ENCODE assay signal across 8 mouse cellular contexts in genomic region chr7:18872816-18873215, GRCm38 (mm10). TPM values are rescaled to one million over a fixed set of nuclear protein-coding genes. Genes with fewer than 3 reads are reported as not detected.
DNase-seq lines count a peak whose midpoint lies in the region; ATAC-seq and TF ChIP-seq lines count a peak whose summit lies in the region.
"Had no signal": no experiment of that assay in that cellular context is flagged by ENCODE, and none has a peak within 500 bp of the region (broad histone marks: within the 10 kb centered on the region; RNA-seq: fewer than 3 reads in every experiment).

No protein-coding gene starts in this region.

- WGBS in liver, postnatal 0 days (ENCODE audit: insufficient replicate concordance) = 11% methylated on average over 7 of the region's 7 CpGs

- H3K27me3 ChIP-seq in testis, adult 2 months (ENCODE audit: control insufficient read depth, insufficient read depth, low read length) = no peaks in the 10 kb centered on the region
- peaks cover 7% of the 10 kb centered on the region for H3K27me3 ChIP-seq in liver, postnatal 0 days (ENCODE audit: insufficient read depth, low read length)

- TF ChIP-seq POLR2A in testis, adult 2 months (IDR thresholded peaks at IDR 0.05; ENCODE audit: control insufficient read depth, low read depth, low read length) = no peak

- H3K36me3 ChIP-seq in testis, adult 2 months (ENCODE audit: control insufficient read depth, insufficient read depth, low read length) = no peaks in the 10 kb centered on the region
- H3K36me3 ChIP-seq in liver, postnatal 0 days (replicated peaks; ENCODE audit: insufficient read depth, low read length) = no peaks in the 10 kb centered on the region

- 0 out of 2 replicates have a peak, but pooled peaks have one; percentile 30 for ATAC-seq in granulocyte monocyte progenitor cell, adult 5-6 weeks (replicated peaks; ENCODE audit: poor library complexity, severe bottlenecking)
- no peak for ATAC-seq in liver, postnatal 0 days

- no peak overlapping the region for H3K9ac ChIP-seq in liver, postnatal 0 days (replicated peaks)

- TF ChIP-seq EP300 in liver, postnatal 0 days (IDR thresholded peaks at IDR 0.05; ENCODE audit: low read depth) = no peak

- peak overlapping the region; percentile 67 for H3K4me2 ChIP-seq in liver, postnatal 0 days (ENCODE audit: low read depth, low read length)

- no peak for DNase-seq in testis, postnatal 10 days (ENCODE audit: low spot score)
- DNase-seq in liver, postnatal 0 days = no peak
- no peak for DNase-seq in thymus, postnatal 0 days (ENCODE audit: low spot score)
- DNase-seq in left cerebral cortex, adult 18-20 months (ENCODE audit: low spot score in 2 of 2) = no peak
- DNase-seq in thymus, postnatal 36 days = no peak

- H3K4me1 ChIP-seq in testis, adult 2 months (ENCODE audit: control insufficient read depth, insufficient read depth, low read length) = peaks cover 2% of the 10 kb centered on the region; the same call in 1 of the 2 replicates
- H3K4me1 ChIP-seq in liver, postnatal 0 days (ENCODE audit: insufficient read depth) = peaks cover 7% of the 10 kb centered on the region; the same call in 1 of the 2 replicates

- H3K4me3 ChIP-seq in testis, adult 2 months (ENCODE audit: control insufficient read depth, low read depth, low read length) = peak overlapping the region; percentile 13; the same call in 1 of the 2 replicates
- H3K4me3 ChIP-seq in liver, postnatal 0 days (ENCODE audit: low read depth, low read length) = peak overlapping the region; percentile 25

- no peak for TF ChIP-seq CTCF in testis, adult 2 months (IDR thresholded peaks at IDR 0.05; ENCODE audit: control insufficient read depth, insufficient read depth, insufficient replicate concordance, low read depth, low read length)
- no peak for TF ChIP-seq CTCF in liver, postnatal 0 days (IDR thresholded peaks at IDR 0.05; ENCODE audit: low read depth)

- no peak overlapping the region for H3K27ac ChIP-seq in testis, adult 2 months (ENCODE audit: control insufficient read depth, insufficient read depth, low read depth, low read length)
- H3K27ac ChIP-seq in liver, postnatal 0 days (ENCODE audit: low read depth) = no peak overlapping the region

- no peaks in the 10 kb centered on the region for H3K9me3 ChIP-seq in liver, postnatal 0 days (ENCODE audit: low read length)

RNA-seq across cellular contexts. Expression of gene Pglyrp1, which starts 1.7 kb away (rescaled TPM):
- 0.14 TPM in 1 of 2 replicates, not detected in the other for polyA plus RNA-seq in testis, adult 2 months (2012; rRNA removed)
- total RNA-seq in granulocyte monocyte progenitor cell, adult 5-6 weeks (2014; fragmentation: Nextera tagmentation) = 112 and 117 TPM in 2 replicates
- 17.6 and 21.2 TPM in 2 replicates for total RNA-seq in granulocyte monocyte progenitor cell, adult 5-6 weeks (2017)
- 118 and 119 TPM in 2 replicates for polyA plus RNA-seq in liver, postnatal 0 days (2015; fragmentation: Nextera tagmentation; extraction: Ambion mirVana)
- polyA plus RNA-seq in thymus, postnatal 0 days (2015; fragmentation: Nextera tagmentation; extraction: Ambion mirVana) = 15.6 and 20.7 TPM in 2 replicates
- 10 to 100 TPM in 1 of 2 experiments, 1 to 10 TPM in 1; 9.5 to 19.9 TPM for total RNA-seq in left cerebral cortex, adult 18-20 months (2021)

RNA-seq across cellular contexts. Expression of gene Mill2, which starts 33.0 kb away (rescaled TPM):
- polyA plus RNA-seq in testis, adult 2 months (2012; rRNA removed) = 0.63 and 0.94 TPM in 2 replicates
- total RNA-seq in granulocyte monocyte progenitor cell, adult 5-6 weeks (2014; fragmentation: Nextera tagmentation) = 0.34 TPM in 1 of 2 replicates, not detected in the other
- 0.04 TPM in 1 of 2 replicates, not detected in the other for total RNA-seq in granulocyte monocyte progenitor cell, adult 5-6 weeks (2017)
- polyA plus RNA-seq in liver, postnatal 0 days (2015; fragmentation: Nextera tagmentation; extraction: Ambion mirVana) = 0.17 and 0.36 TPM in 2 replicates
- 0.26 and 0.44 TPM in 2 replicates for polyA plus RNA-seq in thymus, postnatal 0 days (2015; fragmentation: Nextera tagmentation; extraction: Ambion mirVana)
- total RNA-seq in left cerebral cortex, adult 18-20 months (2021) = 1 to 10 TPM; 2.3 to 3.0 TPM

RNA-seq across cellular contexts. Expression of gene Ccdc61, which starts 37.4 kb away (rescaled TPM):
- polyA plus RNA-seq in testis, adult 2 months (2012; rRNA removed) = 23.8 and 26.8 TPM in 2 replicates
- total RNA-seq in granulocyte monocyte progenitor cell, adult 5-6 weeks (2014; fragmentation: Nextera tagmentation) = 34.6 and 45.4 TPM in 2 replicates
- total RNA-seq in granulocyte monocyte progenitor cell, adult 5-6 weeks (2017) = 11.4 and 12.1 TPM in 2 replicates
- polyA plus RNA-seq in liver, postnatal 0 days (2015; fragmentation: Nextera tagmentation; extraction: Ambion mirVana) = 5.6 and 7.5 TPM in 2 replicates
- polyA plus RNA-seq in thymus, postnatal 0 days (2015; fragmentation: Nextera tagmentation; extraction: Ambion mirVana) = 29.1 and 31.7 TPM in 2 replicates
- 10 to 100 TPM; 10.5 to 12.6 TPM for total RNA-seq in left cerebral cortex, adult 18-20 months (2021)

RNA-seq across cellular contexts. Expression of gene Psg17, which starts 51.4 kb away (rescaled TPM):
- 1.1 and 2.3 TPM in 2 replicates for polyA plus RNA-seq in testis, adult 2 months (2012; rRNA removed)
- total RNA-seq in granulocyte monocyte progenitor cell, adult 5-6 weeks (2014; fragmentation: Nextera tagmentation) = not detected in 2 replicates
- not detected in 2 replicates for total RNA-seq in granulocyte monocyte progenitor cell, adult 5-6 weeks (2017)
- polyA plus RNA-seq in liver, postnatal 0 days (2015; fragmentation: Nextera tagmentation; extraction: Ambion mirVana) = not detected in 2 replicates
- 0.08 TPM in 2 replicates for polyA plus RNA-seq in thymus, postnatal 0 days (2015; fragmentation: Nextera tagmentation; extraction: Ambion mirVana)
- not detected for total RNA-seq in left cerebral cortex, adult 18-20 months (2021)
- total RNA-seq: gastrocnemius, adult 18-20 months had no signal

RNA-seq across cellular contexts. Expression of gene Nova2, which starts 52.9 kb away (rescaled TPM):
- 2.4 TPM in 2 replicates for polyA plus RNA-seq in testis, adult 2 months (2012; rRNA removed)
- not detected in 2 replicates for total RNA-seq in granulocyte monocyte progenitor cell, adult 5-6 weeks (2014; fragmentation: Nextera tagmentation)
- not detected in 2 replicates for total RNA-seq in granulocyte monocyte progenitor cell, adult 5-6 weeks (2017)
- 0.08 and 0.12 TPM in 2 replicates for polyA plus RNA-seq in liver, postnatal 0 days (2015; fragmentation: Nextera tagmentation; extraction: Ambion mirVana)
- 0.17 and 0.28 TPM in 2 replicates for polyA plus RNA-seq in thymus, postnatal 0 days (2015; fragmentation: Nextera tagmentation; extraction: Ambion mirVana)
- total RNA-seq in left cerebral cortex, adult 18-20 months (2021) = 10 to 100 TPM; 69.9 to 70.1 TPM

Comparison
In these comparisons a context has a peak if more than half of its experiments do, and no peak if none do; other contexts are left out.
1. RNA of gene Pglyrp1, which starts 1.7 kb away (polyA plus RNA-seq): 118 to 119 TPM in liver, postnatal 0 days and 15.6 to 20.7 TPM in thymus, postnatal 0 days; 0.14 TPM in testis, adult 2 months; every median in the first group is over 10 times any median in the second.